Mouse (Mus musculus): Measurements from ENCODE around the gene Zfp946.

- TF ChIP-seq POLR2A (IDR thresholded peaks at IDR 0.05; ENCODE audit: low read depth, low read length) (no peak), CTCF (conservative IDR thresholded peaks at IDR 0.05; ENCODE audit: insufficient read depth, insufficient read length, low read depth, low read length) (no peak)
Observed at GRCm38 (mm10) chr17:22447684-22448083, 23.7 kb downstream of the Zfp946 start.
